Mouse (Mus musculus) limb, embryonic 13.5 days (tissue): ENCODE results near the gene Ulk3. TPM values are rescaled to one million over a fixed set of nuclear protein-coding genes. Genes with fewer than 3 reads are reported as not detected.

ENCODE experiments used
- ATAC-seq: fragments of 200-750 bp; cut with Nextera tagmentation; 2 replicates; pipeline ENCODE4 v1.8.0; 2017; ENCODE audit warnings: low read depth, moderate number of reproducible peaks, moderate TSS enrichment; ENCODE audit not compliant: low FRiP score
- H3K27ac ChIP-seq: fragments of 300-500 bp; sonication (generic); 2 replicates; pipeline ENCODE4 v1.5.1; 2015; ENCODE audit warnings: inconsistent platforms, mild to moderate bottlenecking, moderate library complexity
- H3K27me3 ChIP-seq: fragments of 300-500 bp; sonication (generic); 2 replicates; pipeline ENCODE4 v1.6.1; 2015; ENCODE audit warnings: mild to moderate bottlenecking, inconsistent platforms
- H3K36me3 ChIP-seq: fragments of 300-500 bp; sonication (generic); 2 replicates; pipeline ENCODE4 v1.6.1; 2015; ENCODE audit warnings: inconsistent platforms, mild to moderate bottlenecking, moderate library complexity
- H3K4me1 ChIP-seq: fragments of 300-500 bp; sonication (generic); 2 replicates; pipeline ENCODE4 v1.6.1; 2015; ENCODE audit warnings: inconsistent platforms
- H3K4me2 ChIP-seq: fragments of 300-500 bp; sonication (generic); replicated peaks from 2 replicates; pipeline ENCODE4 v1.6.1; 2015; ENCODE audit warnings: inconsistent platforms, mild to moderate bottlenecking, moderate library complexity
- H3K4me3 ChIP-seq: fragments of 300-500 bp; sonication (generic); 2 replicates; pipeline ENCODE4 v1.5.1; 2015; ENCODE audit warnings: moderate library complexity, mild to moderate bottlenecking, inconsistent platforms
- H3K9ac ChIP-seq: fragments of 300-500 bp; sonication (generic); 2 replicates; pipeline ENCODE4 v1.6.1; 2015; ENCODE audit warnings: mild to moderate bottlenecking, inconsistent platforms
- H3K9me3 ChIP-seq: fragments of 300-500 bp; sonication (generic); 2 replicates; pipeline ENCODE4 v1.6.1; 2016; ENCODE audit warnings: inconsistent platforms
- WGBS: fragments of 180-500 bp; shearing (Covaris S2); methylation state at CpG from one replicate; pipeline ENCODE4 v1.1.7; 2015; 5-methylcytosine and 5-hydroxymethylcytosine counted together
- polyA plus RNA-seq: library from polyadenylated mRNA; unstranded; fragments of >200 nt; fragmentation: Nextera tagmentation; extraction: Ambion mirVana; gene quantifications from 2 replicates; pipeline ENCODE4 v1.2.1, GENCODE M21; 2015

Gene Ulk3
- polyA plus RNA-seq, 1 experiment from 2014 or later, result 21.4 TPM

DNA sequence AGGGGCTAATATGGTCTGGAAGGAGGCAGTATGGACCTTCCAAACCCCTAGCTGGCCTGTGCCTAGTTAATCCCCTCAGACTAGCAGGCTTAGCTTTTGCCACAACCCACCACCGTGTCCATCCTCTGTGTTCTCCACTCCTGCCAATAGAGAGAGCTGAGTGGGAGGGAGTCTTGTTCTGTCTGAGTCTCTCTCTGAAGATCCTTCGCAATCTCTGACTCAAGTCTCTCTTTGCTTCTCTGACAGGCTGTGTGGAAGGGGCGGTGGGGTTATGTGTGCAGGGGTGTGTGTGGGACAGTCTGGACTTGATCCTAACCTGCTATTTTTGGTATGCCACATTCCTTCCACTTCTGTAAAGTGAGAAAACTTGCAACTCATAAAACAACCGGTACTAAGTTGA, 15.6 kb downstream of the Ulk3 start:
- 77% methylated on average over 4 of the region's 4 CpGs for WGBS
- Histone ChIP-seq H3K36me3 (no peaks in the 10 kb centered on the region), H3K27ac (no peak overlapping the region), H3K9me3 (no peaks in the 10 kb centered on the region), H3K4me3 (no peak overlapping the region), H3K27me3 (peaks cover 24% of the 10 kb centered on the region), H3K4me1 (peaks cover 14% of the 10 kb centered on the region), H3K4me2 (no peak overlapping the region), H3K9ac (no peak overlapping the region)
- ATAC-seq, result no peak

DNA sequence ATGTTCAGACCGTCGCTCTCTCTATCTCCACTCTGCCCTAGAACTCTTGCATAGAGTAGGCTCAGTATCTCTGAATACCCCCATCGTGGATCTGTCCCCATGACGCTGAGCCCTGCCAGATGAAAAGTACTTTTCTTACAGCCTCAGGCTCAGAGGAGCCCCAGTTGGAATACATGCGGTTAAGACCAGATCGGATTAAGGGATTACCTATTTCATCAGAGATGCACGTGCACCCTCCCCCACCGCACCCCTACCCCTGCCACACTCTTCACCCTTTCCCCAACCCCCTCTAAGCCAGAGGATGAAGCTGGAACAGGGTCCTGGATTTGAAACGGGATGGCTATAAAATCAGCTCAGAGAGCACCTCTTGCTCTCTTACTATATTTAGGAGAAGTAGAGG, 16.3 kb downstream of the Ulk3 start:
- WGBS, result 20% methylated on average over 9 of the region's 9 CpGs
- no peaks in the 10 kb centered on the region for H3K9me3 ChIP-seq
- H3K36me3 ChIP-seq, result no peaks in the 10 kb centered on the region
- no peak for ATAC-seq
- peaks cover 13% of the 10 kb centered on the region for H3K4me1 ChIP-seq
- no peak overlapping the region for H3K9ac ChIP-seq
- H3K4me3 ChIP-seq, result no peak overlapping the region
- H3K4me2 ChIP-seq, result no peak overlapping the region
- no peak overlapping the region for H3K27ac ChIP-seq
- H3K27me3 ChIP-seq, result peaks cover 24% of the 10 kb centered on the region

DNA sequence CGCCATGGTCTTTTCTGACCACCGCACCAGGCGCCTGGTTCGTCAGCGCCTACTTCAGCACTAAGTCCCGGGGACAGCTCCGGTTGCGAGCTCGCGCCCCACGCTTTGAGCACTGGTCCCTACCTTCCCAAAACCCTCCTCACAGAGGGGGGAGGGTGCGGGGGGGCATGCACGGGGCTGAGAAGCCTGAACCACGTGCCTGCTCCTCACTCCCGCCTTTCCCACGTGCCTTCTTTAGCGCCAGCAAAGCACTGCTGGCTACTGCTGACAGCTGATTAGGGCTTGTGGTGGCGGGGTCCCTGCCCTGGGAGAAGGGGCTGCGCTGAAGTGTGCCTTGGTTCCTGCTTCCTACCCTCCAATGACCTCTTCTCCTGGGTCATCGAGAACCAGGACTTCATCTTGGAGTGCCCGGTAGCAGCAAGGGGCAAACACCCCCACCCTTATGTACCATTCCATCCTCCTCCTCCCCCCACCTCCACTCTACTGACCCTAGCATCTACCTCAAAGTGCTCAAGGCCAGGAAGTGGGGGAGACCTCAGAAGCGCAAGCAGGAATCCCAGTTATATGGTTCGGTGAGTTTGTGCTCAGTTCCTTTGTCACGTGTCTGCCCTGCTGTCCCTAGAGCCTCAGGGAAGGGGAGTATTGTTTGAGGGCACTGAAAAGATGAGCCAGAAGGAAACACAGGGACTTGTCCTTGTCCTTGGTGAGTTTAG, 17.0 kb downstream of the Ulk3 start, which contains the start of gene Cplx3:
TSS of gene Cplx3 (minus strand) at position 143 of the 713 bp plus-strand sequence.
- WGBS, result 12% methylated on average over 24 of the region's 24 CpGs
- no peaks in the 10 kb centered on the region for H3K9me3 ChIP-seq
- H3K27me3 ChIP-seq, result peaks cover 24% of the 10 kb centered on the region
- no peaks in the 10 kb centered on the region for H3K36me3 ChIP-seq
- H3K4me2 ChIP-seq, result peak within 1 kb of the TSS; percentile 37
- H3K4me1 ChIP-seq, result peaks cover 6% of the 10 kb centered on the region; the same call in 1 of the 2 replicates
- H3K9ac ChIP-seq, result no peak within 1 kb of the TSS
- H3K27ac ChIP-seq, result no peak within 1 kb of the TSS
- H3K4me3 ChIP-seq, result no peak within 1 kb of the TSS
- peak; percentile 89 for ATAC-seq

DNA sequence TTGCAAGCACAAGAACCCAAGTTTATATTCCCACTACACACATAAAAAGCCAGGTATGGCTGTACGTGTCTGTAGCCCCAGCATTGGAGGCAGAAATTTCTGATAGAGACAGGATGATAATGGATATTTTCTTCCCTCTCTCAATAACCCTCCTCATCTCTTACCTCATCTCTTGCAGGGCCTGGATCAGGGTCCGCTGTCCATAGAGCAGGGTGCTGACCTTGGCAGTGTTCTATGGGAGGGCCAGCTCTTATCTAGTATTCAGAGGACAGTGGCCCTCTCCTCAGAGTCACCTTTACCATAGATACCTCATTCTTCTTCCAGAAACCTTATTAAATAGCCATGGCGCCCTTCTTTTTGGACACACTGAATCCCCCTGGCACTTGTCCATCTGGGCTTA, 20.6 kb downstream of the Ulk3 start:
- ATAC-seq, result no peak
- H3K4me3 ChIP-seq, result no peak overlapping the region
- no peak overlapping the region for H3K4me2 ChIP-seq
- H3K27ac ChIP-seq, result no peak overlapping the region
- peaks cover 20% of the 10 kb centered on the region for H3K27me3 ChIP-seq
- no peaks in the 10 kb centered on the region for H3K9me3 ChIP-seq
- H3K4me1 ChIP-seq, result 0 out of 2 replicates have a peak, but pooled peaks cover 4% of the 10 kb centered on the region
- 67% methylated on average over 3 of the region's 3 CpGs for WGBS
- no peaks in the 10 kb centered on the region for H3K36me3 ChIP-seq
- H3K9ac ChIP-seq, result no peak overlapping the region

DNA sequence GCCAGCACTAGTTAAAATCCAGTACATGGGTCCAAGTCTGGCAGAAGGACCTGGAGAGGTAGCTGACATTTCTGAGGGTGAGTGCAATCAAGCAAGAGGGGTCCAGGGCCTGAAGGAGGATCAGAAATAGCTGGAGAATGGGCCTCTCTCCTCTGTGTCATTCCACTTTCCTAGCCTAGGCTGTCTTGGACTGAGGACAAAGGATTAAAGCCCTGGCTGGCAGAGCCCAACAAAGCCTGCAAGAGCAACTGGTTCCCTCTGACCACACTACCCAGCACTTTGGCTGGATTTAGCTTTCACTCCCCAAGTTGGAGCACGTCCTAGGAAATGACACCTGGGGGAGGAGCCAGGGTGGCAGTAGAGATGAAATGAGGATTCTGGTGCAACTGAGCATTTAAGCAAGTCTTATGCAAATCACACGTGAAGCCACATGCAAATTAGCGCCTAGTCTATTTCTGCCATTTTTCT, 21.1 kb downstream of the Ulk3 start:
- no peak overlapping the region for H3K9ac ChIP-seq

DNA sequence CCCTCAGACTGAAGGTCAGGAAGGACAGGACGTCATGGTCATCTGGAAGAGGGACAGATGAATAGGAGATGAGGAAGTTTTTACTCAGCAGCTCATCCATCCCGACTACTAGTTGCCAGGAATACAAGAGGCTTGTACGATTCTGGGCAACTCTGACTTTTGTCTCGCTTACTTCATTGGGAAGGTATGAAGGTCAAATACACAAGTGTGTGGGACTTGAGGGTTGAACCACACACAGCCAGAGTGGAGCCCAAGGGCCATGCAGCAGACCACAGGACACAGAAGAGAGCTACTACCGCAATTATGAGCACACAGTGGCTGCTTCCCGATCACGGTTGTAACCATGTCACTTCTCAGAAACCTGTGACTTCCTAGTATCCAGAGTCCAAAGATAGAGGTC, 23.3 kb downstream of the Ulk3 start:
- H3K9ac ChIP-seq, result no peak overlapping the region
- no peaks in the 10 kb centered on the region for H3K4me1 ChIP-seq
- 0 out of 2 replicates have a peak, but pooled peaks cover 3% of the 10 kb centered on the region for H3K27me3 ChIP-seq
- no peaks in the 10 kb centered on the region for H3K9me3 ChIP-seq
- H3K36me3 ChIP-seq, result no peaks in the 10 kb centered on the region
- H3K4me3 ChIP-seq, result no peak overlapping the region
- WGBS, result 79% methylated on average over 7 of the region's 7 CpGs
- H3K27ac ChIP-seq, result no peak overlapping the region
- no peak overlapping the region for H3K4me2 ChIP-seq
- ATAC-seq, result no peak

More for the DNA sequence above, 21.1 kb downstream of the Ulk3 start:
- Histone ChIP-seq H3K4me3 (no peak overlapping the region), H3K9me3 (no peaks in the 10 kb centered on the region), H3K4me1 (0 out of 2 replicates have a peak, but pooled peaks cover 4% of the 10 kb centered on the region), H3K27me3 (peaks cover 20% of the 10 kb centered on the region), H3K27ac (no peak overlapping the region), H3K36me3 (no peaks in the 10 kb centered on the region), H3K4me2 (no peak overlapping the region)
- WGBS, result 50% methylated on average over 3 of the region's 3 CpGs
- no peak for ATAC-seq

DNA sequence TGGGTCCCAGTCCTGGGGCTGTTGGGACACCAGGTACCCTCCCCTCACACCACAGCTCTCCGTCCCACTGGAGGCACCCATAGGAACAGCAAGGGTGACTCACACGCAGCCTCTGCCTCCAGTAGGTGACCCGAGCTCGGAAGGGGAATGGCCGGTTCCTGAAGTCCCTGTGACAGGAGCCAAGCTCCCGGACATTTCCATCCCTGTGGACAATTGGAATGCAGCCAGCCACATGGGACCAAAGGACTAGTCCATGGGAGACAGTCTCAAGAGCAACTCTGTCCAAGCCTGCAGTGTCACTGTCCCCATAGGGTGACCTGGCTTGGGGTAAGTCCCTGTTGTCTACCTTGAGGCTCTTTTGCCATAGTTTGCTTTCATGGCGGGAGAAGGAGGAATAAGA, 24.7 kb downstream of the Ulk3 start:
- Histone ChIP-seq H3K27ac (no peak overlapping the region), H3K4me2 (no peak overlapping the region), H3K4me3 (no peak overlapping the region), H3K9me3 (no peaks in the 10 kb centered on the region), H3K9ac (no peak overlapping the region), H3K36me3 (no peaks in the 10 kb centered on the region), H3K27me3 (no peaks in the 10 kb centered on the region), H3K4me1 (no peaks in the 10 kb centered on the region)
- no peak for ATAC-seq
- WGBS, result 79% methylated on average over 7 of the region's 7 CpGs

DNA sequence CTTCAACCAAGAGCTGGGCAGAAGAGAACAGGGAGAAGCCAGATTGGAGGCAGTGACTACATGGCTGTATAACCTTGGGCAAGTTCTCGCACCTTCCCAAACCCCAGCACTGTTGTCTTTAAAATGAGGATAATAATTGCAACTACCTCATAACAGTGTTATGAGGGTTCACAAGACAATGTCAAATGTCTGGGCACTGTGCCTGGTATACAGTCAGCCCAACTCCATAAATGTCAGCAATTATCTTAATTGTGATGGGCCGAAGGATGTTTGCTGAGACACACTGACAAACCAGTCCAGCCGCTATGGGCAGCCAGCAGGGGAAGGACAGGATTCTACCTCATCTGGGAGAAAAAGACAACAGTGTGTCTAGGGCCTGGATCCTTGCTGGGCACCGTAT, 25.5 kb downstream of the Ulk3 start:
- H3K36me3 ChIP-seq, result no peaks in the 10 kb centered on the region
- no peak overlapping the region for H3K4me3 ChIP-seq
- H3K4me1 ChIP-seq, result no peaks in the 10 kb centered on the region
- no peaks in the 10 kb centered on the region for H3K9me3 ChIP-seq
- H3K27ac ChIP-seq, result no peak overlapping the region
- 74% methylated on average over 4 of the region's 4 CpGs for WGBS
- H3K27me3 ChIP-seq, result no peaks in the 10 kb centered on the region
- no peak for ATAC-seq
- no peak overlapping the region for H3K4me2 ChIP-seq
- no peak overlapping the region for H3K9ac ChIP-seq

DNA sequence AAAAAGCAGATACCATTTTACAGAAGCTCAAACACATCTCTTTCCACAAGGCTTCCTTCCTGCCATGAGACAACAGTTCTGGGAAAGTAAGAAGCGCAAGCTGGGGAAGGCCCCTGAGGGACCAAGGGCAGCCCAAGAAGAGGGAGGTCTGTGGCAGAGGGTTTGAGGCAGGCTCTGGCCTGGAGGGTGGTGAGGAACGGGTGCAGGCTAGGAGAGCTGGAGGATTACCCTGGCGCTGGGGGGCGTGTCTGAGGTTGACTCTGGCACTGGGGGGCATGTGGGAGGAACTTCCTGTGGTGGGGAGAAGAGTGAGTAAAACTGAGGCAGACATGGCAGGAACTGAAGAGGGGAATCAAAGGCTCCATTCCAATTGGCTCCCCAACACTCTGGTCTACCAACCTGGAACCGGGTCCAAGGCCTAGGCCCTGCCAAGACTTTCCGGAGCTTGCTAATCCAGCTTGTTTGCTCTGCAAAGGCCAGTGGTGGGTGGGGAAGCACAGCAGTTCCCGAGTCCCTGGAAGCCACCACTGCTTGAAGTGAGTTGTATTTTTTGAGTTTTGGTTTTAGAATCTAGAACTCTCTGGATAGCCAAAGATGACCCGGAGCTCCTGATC, 28.4 kb downstream of the Ulk3 start:
- Histone ChIP-seq H3K36me3 (no peaks in the 10 kb centered on the region), H3K27ac (no peak overlapping the region), H3K27me3 (no peaks in the 10 kb centered on the region), H3K4me2 (no peak overlapping the region), H3K4me1 (no peaks in the 10 kb centered on the region), H3K9me3 (no peaks in the 10 kb centered on the region), H3K9ac (no peak overlapping the region), H3K4me3 (no peak overlapping the region)
- 75% methylated on average over 8 of the region's 8 CpGs for WGBS
- no peak for ATAC-seq

DNA sequence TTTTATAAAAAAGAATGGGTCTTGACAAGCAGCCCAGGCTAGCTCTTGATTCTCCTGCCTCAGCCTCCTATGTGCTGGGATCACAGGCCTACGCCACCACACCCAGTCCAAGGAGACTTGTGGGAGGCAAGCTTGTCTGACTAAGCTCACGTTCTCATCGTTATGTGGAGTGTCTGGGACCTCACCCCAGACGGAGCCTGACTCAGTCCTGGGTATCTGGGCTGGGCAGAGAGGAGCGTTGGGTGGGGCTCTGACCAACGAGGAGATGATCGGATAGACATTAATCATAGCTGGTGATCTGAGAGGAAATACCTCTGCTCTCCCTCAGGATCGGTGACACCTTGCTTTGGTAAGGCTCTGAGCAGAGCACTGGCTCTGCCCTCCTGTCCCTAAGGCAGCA, 29.6 kb downstream of the Ulk3 start:
- ATAC-seq, result no peak
- 72% methylated on average over 8 of the region's 8 CpGs for WGBS
- H3K4me1 ChIP-seq, result no peaks in the 10 kb centered on the region
- no peak overlapping the region for H3K9ac ChIP-seq
- no peak overlapping the region for H3K4me2 ChIP-seq
- H3K9me3 ChIP-seq, result no peaks in the 10 kb centered on the region
- H3K4me3 ChIP-seq, result no peak overlapping the region
- H3K36me3 ChIP-seq, result no peaks in the 10 kb centered on the region
- H3K27ac ChIP-seq, result no peak overlapping the region
- no peaks in the 10 kb centered on the region for H3K27me3 ChIP-seq

DNA sequence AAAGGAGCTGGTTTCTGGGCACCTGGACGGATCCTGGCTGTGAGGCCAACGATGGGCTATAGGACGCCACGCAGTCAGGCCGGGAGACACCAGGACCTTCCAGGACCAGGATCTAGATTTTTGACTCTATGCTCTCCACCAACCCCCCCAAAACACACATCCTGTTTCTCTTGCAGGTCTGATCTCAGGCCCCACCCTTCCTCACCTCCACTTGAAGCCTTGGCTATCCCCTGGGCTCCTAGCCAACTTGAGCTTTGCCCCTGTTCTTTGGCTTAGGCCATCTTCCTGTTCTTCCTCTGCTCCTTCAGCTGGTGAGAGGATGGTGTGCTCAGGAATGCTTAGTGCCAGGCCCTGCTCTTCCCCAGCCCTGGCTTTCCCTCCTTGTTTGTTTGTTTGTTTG, 31.4 kb downstream of the Ulk3 start, which contains the start of gene Lman1l:
TSS of gene Lman1l (minus strand) at position 101 of the 400 bp plus-strand sequence.
- no peak within 1 kb of the TSS for H3K9ac ChIP-seq
- H3K4me2 ChIP-seq, result no peak within 1 kb of the TSS
- no peaks in the 10 kb centered on the region for H3K27me3 ChIP-seq
- no peaks in the 10 kb centered on the region for H3K4me1 ChIP-seq
- H3K27ac ChIP-seq, result no peak within 1 kb of the TSS
- H3K4me3 ChIP-seq, result no peak within 1 kb of the TSS
- 88% methylated on average over 5 of the region's 5 CpGs for WGBS
- no peak for ATAC-seq
- H3K36me3 ChIP-seq, result peaks cover 18% of the 10 kb centered on the region
- H3K9me3 ChIP-seq, result no peaks in the 10 kb centered on the region

DNA sequence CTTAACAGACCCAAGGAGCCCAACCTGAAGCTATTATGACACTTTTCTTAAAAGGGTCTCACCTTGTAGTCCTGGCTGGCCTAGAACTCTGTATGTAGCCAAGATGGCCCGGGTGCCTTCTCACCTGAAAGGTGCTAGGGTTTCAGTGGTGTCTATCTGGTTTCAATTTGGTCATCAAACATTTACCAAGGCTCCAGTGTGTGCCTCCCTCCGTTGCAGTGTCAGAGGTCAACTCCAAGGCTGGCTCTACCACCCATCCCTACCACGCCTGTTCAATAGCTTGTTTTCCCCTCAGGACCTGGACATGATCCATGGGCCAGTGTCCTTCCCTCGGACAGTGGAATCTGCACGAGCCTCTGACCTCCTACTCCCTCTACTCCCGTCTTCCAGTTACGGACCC, 35.0 kb downstream of the Ulk3 start:
- Histone ChIP-seq H3K4me2 (no peak overlapping the region), H3K4me1 (no peaks in the 10 kb centered on the region), H3K36me3 (peaks cover 53% of the 10 kb centered on the region), H3K9me3 (no peaks in the 10 kb centered on the region), H3K4me3 (no peak overlapping the region), H3K9ac (no peak overlapping the region), H3K27me3 (no peaks in the 10 kb centered on the region), H3K27ac (no peak overlapping the region)
- ATAC-seq, result no peak
- whole genome bisulfite sequencing, result 82% methylated on average over 7 of the region's 7 CpGs
